Mouse (Mus musculus) erythroid progenitor cell, adult 5-6 weeks (primary cell): ENCODE measurements around the gene Me3. TPM values are rescaled to one million over a fixed set of nuclear protein-coding genes. Genes with fewer than 3 reads are reported as not detected.

Experiments used
- ATAC-seq: replicated peaks from 2 replicates; pipeline ENCODE4 v1.8.0; 2016; ENCODE audit warnings: moderate number of reproducible peaks, mild to moderate bottlenecking, moderate TSS enrichment, inconsistent platforms; ENCODE audit not compliant: poor library complexity, low FRiP score, severe bottlenecking
- total RNA-seq, 2 experiments: library from RNA; stranded (forward) in 1 of 2; stranded (reverse) in 1 of 2; fragments of 150-400 nt in 1 of 2; fragments of 186-747, 209-891 nt in 1 of 2; gene quantifications; 2 replicates each; pipeline versions ENCODE4 v1.2.3 to v1.2.4; 2015 to 2017; ENCODE audit warnings: low replicate concordance in 2 of 2

Gene Me3
- total RNA-seq, 2 experiments from 2014 or later = not detected

DNA sequence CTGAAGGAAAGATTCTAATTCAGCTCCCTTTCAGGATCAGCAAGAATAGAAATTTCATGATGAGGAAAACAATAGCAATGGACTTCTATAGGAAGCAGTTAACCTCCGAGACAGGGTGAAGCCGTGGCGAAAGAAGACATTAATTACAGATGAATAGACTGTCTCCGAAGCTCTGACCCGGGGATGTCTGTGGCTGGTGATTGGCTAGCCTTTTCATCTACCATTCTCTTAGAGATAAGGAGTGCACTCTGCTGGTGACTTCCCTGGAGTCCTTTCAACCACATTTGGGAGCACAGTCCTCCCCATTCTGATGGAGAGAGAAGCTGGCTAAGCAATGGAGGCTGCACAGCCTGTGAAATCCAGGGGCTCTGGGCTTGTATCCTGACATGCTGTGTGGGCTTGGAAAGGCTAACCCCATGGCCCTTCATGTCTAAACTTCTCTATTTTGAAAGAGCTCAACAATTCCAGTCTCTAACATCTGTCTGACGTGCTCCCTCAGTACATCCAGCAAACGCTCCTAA is 25.6 kb downstream of the Me3 start:
- no peak for ATAC-seq

GRCm38 (mm10) chr7:89664197-89664596 is 32.0 kb downstream of the Me3 start:
- ATAC-seq = no peak

DNA sequence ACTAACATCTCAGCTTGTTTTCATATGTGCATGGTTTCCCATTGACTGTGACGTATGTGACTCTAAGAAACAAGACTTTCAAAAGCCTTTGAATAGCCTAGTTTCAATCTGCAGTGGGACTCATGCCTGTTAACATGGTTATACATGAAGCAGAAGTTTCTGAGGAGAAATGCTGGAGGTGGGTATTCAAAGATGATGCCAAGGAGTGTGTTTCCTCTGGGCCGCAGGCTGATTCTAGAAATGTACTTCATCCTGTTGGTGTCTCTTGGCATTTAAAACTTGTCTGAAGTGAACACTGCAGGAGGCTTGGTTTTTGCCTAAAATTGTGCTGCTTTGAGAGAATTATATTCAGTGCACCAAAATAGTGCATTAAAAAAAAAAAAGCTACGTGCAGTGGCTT is 34.2 kb downstream of the Me3 start:
- ATAC-seq = no peak

DNA sequence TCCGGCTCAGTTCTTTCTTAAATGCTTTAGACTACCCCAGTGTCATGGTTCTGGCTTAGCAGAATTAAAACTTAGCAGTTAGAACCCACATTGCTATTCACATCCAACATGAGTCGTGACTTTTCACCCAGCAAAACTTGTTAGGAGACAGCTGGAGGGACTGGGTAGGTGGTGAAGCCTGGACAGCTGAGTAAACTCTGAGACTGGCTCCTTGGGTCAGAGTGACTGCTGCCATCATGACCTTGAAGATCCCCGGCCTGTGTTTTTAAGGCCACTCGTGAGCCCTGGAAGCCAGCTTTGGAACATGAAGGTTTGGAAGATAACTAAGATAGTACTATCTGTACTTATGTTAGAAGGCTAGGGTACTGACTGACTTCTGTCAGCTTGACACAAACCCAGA is 35.4 kb downstream of the Me3 start:
- ATAC-seq = no peak

DNA sequence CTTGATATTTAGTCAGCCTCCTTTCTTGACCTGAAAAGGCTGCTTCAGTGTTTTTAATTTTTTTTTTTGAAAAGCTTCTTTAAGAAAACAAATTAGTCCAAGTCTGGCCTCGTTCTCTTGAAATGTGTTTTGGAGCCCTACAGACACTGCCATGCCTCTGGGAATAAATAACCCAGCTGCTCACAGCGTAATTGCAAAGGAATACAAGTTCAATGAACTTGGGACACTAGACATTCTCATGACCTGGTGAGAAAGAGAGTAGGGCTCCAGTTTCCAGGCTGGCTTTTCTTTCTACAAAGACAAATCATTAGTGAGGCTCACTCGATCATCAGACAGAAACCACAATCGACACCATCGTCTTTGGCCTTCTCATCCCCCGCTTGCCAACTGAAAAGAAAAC is 37.3 kb downstream of the Me3 start:
- no peak for ATAC-seq

DNA sequence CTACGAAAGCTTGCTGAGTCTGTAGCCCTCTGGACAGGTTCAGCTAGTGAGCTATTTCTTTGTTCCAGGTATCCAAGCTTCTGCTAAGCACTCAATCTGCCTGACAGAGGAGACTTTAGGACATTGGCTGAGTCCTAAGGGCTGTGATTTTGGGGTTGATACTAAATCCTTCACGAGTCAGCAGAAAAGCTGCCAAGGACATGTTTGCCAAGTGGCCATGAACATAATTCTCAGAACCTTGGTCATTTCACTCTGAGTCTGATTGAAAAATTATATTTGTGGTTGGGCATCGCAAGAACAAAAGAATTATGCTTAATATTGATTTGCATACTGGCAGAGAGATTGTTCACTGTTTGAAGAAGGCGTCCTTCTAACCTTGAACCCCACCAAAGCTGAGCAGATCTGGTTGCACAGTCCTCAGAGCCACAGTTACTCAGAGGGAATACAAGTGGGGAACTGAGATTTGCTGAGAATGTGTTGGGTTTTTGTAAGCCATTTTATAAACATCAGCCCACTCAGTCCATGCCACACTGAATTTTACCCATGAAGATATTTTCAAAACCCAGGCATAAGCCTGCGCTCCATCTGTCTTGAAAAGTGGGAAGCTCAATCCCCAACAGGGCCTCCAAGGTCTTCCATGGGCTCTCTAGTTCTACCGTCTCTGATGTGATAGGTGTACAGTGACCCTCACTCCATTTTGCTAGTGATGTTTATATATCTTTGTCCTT is 39.1 kb downstream of the Me3 start:
- ATAC-seq = no peak

GRCm38 (mm10) chr7:89676176-89676575 is 44.0 kb downstream of the Me3 start:
- no peak for ATAC-seq

- ATAC-seq = no peak
These were observed 45.7 kb downstream of the Me3 start for GRCm38 (mm10) chr7:89677850-89678249.

DNA sequence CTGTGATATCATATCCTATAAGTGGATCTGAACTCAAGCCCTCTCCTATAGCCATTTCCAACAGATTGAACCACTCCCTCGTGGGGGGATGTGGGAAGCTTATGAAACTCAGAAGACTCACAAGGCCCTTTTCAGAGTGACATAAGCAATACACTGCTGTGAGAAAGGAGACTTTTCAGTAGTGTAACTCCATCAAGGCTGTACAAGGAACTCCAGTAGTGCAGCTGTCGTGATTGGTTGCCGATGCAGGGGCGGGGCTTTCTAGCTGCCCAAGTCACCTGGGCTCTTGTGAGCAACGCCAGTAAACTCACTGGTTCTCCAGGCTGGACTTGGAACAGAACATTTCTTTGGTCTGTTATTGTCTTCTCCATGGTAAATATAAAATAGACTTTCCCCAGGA is 46.5 kb downstream of the Me3 start:
- no peak for ATAC-seq

DNA sequence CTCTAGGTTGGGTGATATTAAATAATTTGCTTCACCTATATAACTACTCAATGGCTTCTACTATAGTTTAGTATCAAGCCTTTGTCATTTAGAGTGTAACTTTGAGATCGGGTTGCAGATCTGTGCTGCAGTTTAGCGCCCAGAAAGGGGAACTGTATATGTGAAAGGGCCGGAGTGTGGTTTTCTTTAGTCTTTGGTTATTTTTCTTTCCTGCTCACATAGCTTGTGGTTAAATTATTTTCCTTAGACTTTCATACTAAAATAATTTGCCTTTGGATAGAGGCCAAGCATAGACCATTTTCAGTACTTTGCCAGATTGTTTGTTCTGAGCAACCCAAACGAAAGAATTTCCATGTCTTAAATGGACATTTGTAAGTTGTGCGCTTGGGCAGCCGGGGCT is 46.9 kb downstream of the Me3 start:
- no peak for ATAC-seq

- ATAC-seq = no peak
These were observed 47.5 kb downstream of the Me3 start for GRCm38 (mm10) chr7:89679621-89680140.

GRCm38 (mm10) chr7:89680891-89681290 is 48.7 kb downstream of the Me3 start:
- no peak for ATAC-seq

DNA sequence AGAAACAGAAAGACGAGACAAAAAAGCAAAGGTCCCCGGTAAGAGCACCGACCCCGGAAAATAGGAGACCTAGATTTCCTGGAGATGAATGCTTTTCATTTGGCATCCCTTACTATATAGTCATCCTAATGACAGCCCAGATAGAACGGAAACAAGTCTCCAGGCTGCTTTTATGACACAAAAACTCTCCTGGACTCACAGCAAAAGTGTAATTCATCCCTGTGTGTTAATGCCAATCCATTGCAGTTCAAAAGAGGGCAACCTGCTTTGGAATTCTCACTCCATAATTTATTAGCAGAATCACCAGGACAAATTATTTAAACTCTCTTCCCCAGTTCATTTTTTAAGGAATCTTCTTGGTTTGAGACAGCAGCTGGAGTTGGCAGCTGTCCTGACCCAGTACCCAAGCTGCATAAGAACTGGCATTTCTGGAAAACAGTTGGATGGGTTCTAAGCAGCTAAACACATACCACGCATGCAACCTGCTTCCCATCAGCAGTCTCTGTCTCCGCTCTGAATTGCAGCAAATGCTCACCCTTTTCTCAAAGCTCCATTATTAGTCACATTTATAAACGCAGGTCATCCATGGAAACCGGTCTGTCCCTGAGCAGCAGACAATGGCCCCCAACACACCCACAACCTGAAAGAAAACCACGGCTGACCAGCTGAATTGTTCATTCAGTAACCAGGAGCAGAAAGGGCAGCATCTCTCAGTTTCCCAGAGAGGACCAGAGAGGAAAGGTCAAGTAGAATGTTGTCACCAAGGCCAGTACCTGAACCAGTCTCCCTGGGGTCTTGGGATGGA is 49.7 kb downstream of the Me3 start:
- ATAC-seq = no peak

DNA sequence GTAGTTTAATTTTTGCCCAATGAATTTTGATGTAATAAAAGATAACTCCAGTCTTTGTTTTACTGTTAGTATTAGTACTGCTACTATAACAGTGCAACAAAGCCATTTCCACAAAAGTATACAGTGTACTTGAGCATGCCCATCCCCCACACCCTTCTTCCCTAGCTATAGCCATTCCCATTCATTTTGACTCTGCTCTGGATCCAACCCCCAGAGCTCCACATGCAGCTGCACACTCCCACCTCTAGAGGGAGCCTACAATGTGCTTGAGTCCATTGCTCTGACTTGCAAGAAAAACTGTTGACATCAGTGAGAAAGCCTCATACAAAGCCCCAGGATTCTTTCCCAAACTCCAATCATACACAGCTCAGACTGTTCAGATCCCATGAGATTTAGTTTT is 66.0 kb downstream of the Me3 start:
- no peak for ATAC-seq

- ATAC-seq = no peak
These were observed 67.6 kb downstream of the Me3 start for GRCm38 (mm10) chr7:89699668-89700350.

DNA sequence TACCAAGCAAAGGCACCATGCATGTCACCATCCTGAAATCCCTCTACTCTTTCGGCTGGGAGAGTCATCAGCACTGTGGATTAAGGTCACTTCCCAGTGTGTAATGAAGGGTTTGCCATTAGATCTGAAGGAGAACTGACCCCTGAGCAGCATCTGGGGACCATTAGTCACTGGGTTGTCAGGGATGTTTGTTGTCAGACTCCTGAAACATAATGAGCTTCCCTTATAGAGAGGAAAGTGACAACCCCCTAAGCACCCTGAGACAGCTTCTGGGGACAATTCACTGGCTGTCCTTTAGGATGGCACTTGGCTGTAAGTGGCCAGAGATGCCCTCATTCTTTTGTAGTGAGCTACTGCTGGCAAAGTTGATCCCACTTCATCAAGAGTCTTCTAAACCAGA is 68.3 kb downstream of the Me3 start:
- no peak for ATAC-seq

DNA sequence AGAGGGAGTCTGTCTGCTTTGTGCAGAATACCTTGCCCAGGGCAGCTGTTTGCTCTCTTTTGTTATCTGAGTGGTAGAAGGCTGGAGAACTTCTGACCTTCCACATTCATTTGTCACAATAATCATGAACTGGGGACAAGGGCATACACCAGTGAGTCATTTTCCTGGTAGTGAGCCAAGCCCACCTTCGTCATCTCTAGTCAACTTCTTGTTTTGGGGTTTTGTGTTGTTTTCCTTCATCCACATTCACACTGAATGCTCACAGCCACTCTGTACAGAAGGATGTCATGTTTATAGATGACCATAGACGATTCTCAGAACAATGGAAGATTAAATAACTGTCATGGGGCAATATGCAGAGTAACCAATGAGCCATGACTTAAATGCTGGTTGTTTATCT is 78.6 kb downstream of the Me3 start:
- no peak for ATAC-seq

DNA sequence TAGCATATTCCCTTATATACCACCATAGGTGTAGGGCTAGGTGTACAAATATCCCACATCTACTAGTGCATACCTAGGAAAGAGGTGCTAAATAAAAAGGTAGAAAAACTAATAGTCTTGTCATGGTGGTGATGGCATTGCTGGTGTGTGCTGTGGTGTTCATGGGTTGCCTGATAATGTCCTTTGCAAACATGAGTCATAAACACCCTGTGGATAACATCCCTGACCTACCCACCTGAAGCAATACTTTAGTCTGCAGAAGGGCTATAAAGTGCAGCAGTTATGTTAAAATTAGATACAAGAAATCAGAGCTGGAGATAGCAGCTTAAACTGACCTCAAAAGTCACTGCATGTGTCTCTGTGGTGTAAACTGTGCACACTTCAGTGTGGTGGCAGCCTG is 80.9 kb downstream of the Me3 start:
- ATAC-seq = no peak

DNA sequence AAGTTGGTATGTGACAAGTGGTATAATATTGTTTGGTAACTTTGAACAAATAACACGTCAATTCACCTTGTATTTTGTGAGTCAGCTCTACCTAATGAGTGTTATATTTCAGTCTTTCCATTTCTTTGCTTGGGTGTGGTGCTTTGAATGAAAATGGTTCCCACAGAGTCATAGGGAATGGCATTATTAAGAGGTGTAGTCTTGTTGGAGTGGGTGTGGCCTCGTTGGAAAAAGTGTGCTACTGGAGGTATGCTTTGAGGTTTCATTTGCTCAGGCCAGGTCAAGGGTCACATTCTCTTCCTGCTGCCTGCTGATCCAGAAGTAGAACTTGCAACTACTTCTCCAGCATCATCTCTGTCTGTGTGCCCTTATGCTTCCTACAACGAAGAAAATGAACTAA is 84.0 kb downstream of the Me3 start:
- no peak for ATAC-seq

DNA sequence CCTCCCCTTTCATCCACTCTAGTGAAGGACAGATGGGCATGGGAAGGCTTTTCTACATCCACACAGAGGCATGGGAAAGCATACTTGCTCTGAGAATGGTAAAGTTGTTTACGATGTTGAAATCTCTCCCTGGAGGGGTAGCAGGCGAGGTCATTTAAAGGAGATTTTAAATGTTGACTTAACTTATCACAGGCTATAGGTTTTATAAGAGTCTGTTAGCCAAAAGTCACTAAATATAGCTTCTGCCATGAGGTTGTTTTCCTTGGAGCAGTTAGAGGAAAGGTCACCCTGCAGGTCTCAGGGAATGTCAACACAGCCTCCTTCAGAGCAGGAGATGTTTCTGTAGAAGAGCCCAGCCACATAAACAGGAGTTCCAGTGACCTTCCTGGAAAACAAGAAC is 85.3 kb downstream of the Me3 start:
- ATAC-seq = no peak

GRCm38 (mm10) chr7:89718264-89718663 is 86.1 kb downstream of the Me3 start:
- ATAC-seq = no peak
